Mouse (Mus musculus) liver, embryonic 14.5 days (tissue): ENCODE data around the gene Prkar2b. TPM values are rescaled to one million over a fixed set of nuclear protein-coding genes. Genes with fewer than 3 reads are reported as not detected.

ENCODE experiments used
- ATAC-seq: fragments of 200-750 bp; cut with Nextera tagmentation; 2 replicates; pipeline ENCODE4 v1.8.0; 2017; ENCODE audit warnings: moderate number of reproducible peaks, mild to moderate bottlenecking, moderate library complexity; ENCODE audit not compliant: insufficient read depth
- DNase-seq, 3 experiments: peaks; one replicate each; pipeline ENCODE4 v3.0.0-alpha.2; 2012 to 2013; ENCODE audit warnings: low read depth in 3 of 3, low spot score in 3 of 3
- H3K27ac ChIP-seq: fragments of 300-500 bp; sonication (generic); 2 replicates; pipeline ENCODE4 v1.5.1; 2014; ENCODE audit warnings: moderate library complexity, mild to moderate bottlenecking, control low read depth, inconsistent platforms
- H3K27me3 ChIP-seq: fragments of 300-500 bp; sonication (generic); 2 replicates; pipeline ENCODE4 v1.6.1; 2014; ENCODE audit warnings: mild to moderate bottlenecking, low read length, moderate library complexity; ENCODE audit not compliant: control insufficient read depth, insufficient read depth
- H3K36me3 ChIP-seq: fragments of 300-500 bp; sonication (generic); replicated peaks from 2 replicates; pipeline ENCODE4 v1.6.1; 2014; ENCODE audit warnings: low read depth; ENCODE audit not compliant: control insufficient read depth, insufficient read depth
- H3K4me1 ChIP-seq, 2 experiments: fragments of 200-500 bp in 1 of 2; fragments of 300-500 bp in 1 of 2; sonication (generic) in 1 of 2; replicated peaks; 2 replicates each; pipeline ENCODE4 v1.6.1; 2012 to 2014; ENCODE audit warnings: antibody characterized with exemption in 1 of 2, inconsistent platforms in 1 of 2, low read length in 1 of 2; ENCODE audit not compliant: control insufficient read depth in 2 of 2, insufficient read depth in 2 of 2
- H3K4me2 ChIP-seq: fragments of 300-500 bp; sonication (generic); 2 replicates; pipeline ENCODE4 v1.6.1; 2014; ENCODE audit warnings: low read depth, mild to moderate bottlenecking, control low read depth, moderate library complexity
- H3K4me3 ChIP-seq, 2 experiments: fragments of 200-500 bp in 1 of 2; fragments of 300-500 bp in 1 of 2; sonication (generic) in 1 of 2; 2 replicates each; pipeline ENCODE4 v1.5.1; 2012 to 2014; ENCODE audit warnings: low read depth in 2 of 2, low read length in 2 of 2, mild to moderate bottlenecking in 2 of 2, control low read depth in 1 of 2, inconsistent platforms in 1 of 2, moderate library complexity in 1 of 2; ENCODE audit not compliant: insufficient read depth in 1 of 2
- H3K9ac ChIP-seq: fragments of 300-500 bp; sonication (generic); replicated peaks from 2 replicates; pipeline ENCODE4 v1.6.1; 2014; ENCODE audit warnings: mild to moderate bottlenecking, control low read depth, moderate library complexity
- H3K9me3 ChIP-seq: fragments of 300-500 bp; sonication (generic); 2 replicates; pipeline ENCODE4 v1.6.1; 2016; ENCODE audit warnings: low read length, mixed read lengths; ENCODE audit not compliant: control insufficient read depth
- CTCF ChIP-seq: IDR thresholded peaks from 2 replicates; pipeline ENCODE4 v1.5.1; 2016; ENCODE audit warnings: antibody characterized with exemption, low read depth, control low read depth
- EP300 ChIP-seq: IDR thresholded peaks from 2 replicates; pipeline ENCODE4 v1.6.1; 2016; ENCODE audit warnings: antibody characterized with exemption, low read depth
- WGBS: fragments of 180-500 bp; shearing (Covaris S2); extraction: QIAGEN DNeasy Blood & Tissue Kit; methylation state at CpG from one replicate; pipeline ENCODE4 v1.1.7; 2014; ENCODE audit not compliant: insufficient replicate concordance; 5-methylcytosine and 5-hydroxymethylcytosine counted together
- polyA plus RNA-seq, 2 experiments: library from polyadenylated mRNA; depleted of rRNA in 1 of 2; stranded (reverse) in 1 of 2; unstranded in 1 of 2; fragments of >200 nt; fragmentation: Nextera tagmentation in 1 of 2; extraction: Ambion mirVana in 1 of 2; gene quantifications; 2 replicates each; pipeline versions ENCODE4 v1.2.1 to v1.2.3; 2012 to 2014

Prkar2b gene
- polyA plus RNA-seq, 2 experiments = 41.3 to 89.6 TPM

DNA sequence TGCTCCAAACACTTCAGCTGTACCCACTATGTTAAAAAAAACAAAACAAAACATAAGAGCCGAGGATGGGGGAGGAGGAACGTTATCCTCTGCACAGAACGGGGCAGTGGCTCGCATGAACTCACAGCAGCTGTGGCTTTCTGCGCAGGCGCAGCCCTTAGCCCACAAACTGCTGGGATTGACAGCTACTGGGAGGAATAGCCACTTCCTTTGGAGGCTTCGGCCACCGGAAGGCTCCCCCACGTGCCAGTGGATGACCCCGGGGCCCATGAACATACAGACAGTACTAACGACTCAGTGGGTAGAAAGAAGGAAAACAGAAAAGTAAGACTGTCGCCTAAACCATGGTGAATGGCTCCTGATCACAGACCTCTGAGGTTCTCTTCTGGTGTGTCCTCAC lies 76.4 kb downstream of the Prkar2b start:
- no peak overlapping the region for H3K27ac ChIP-seq
- ATAC-seq (0 out of 2 replicates have a peak, but pooled peaks have one; percentile 11), DNase-seq (no peak)
- no peak overlapping the region for H3K9ac ChIP-seq
- TF ChIP-seq CTCF (no peak), EP300 (no peak)
- no peak overlapping the region for H3K4me2 ChIP-seq
- H3K4me3 ChIP-seq = no peak overlapping the region
- H3K9me3 ChIP-seq = no peaks in the 10 kb centered on the region
- peaks cover 0 to 7% of the 10 kb centered on the region in 2 experiments; a peak in 2 of 4 replicates for H3K4me1 ChIP-seq
- peaks cover 36% of the 10 kb centered on the region for H3K36me3 ChIP-seq
- H3K27me3 ChIP-seq = no peaks in the 10 kb centered on the region
- WGBS = 29% methylated on average over 12 of the region's 12 CpGs

DNA sequence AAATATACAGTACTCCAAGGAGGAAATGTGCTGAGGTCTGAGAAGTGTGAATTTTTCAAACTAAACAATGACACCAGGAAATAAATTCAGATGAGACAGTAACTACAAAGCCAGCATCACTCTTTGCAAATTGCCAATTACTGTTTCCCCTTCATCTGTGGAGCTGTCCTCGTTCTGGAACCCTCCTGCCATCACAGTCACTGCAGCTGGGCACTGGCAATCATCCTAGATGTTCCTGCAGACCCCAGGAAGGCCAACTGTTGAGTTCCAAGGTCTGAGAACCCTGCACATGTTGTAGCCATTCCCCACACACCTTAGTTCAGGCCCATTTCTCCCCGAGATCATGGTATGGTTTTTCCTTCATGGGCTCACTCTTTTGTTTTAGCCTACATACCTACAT lies 76.9 kb downstream of the Prkar2b start:
- Histone ChIP-seq H3K36me3 (peaks cover 38% of the 10 kb centered on the region), H3K27me3 (no peaks in the 10 kb centered on the region), H3K4me3 (no peak overlapping the region), H3K9me3 (no peaks in the 10 kb centered on the region), H3K4me1 (peaks cover 0 to 4% of the 10 kb centered on the region in 2 experiments; a peak in 1 of 4 replicates), H3K4me2 (no peak overlapping the region), H3K27ac (no peak overlapping the region), H3K9ac (no peak overlapping the region)
- ATAC-seq (no peak), DNase-seq (no peak)
- no peak for TF ChIP-seq EP300
- TF ChIP-seq CTCF = no peak
- WGBS = 65% methylated on average over 2 of the region's 2 CpGs

DNA sequence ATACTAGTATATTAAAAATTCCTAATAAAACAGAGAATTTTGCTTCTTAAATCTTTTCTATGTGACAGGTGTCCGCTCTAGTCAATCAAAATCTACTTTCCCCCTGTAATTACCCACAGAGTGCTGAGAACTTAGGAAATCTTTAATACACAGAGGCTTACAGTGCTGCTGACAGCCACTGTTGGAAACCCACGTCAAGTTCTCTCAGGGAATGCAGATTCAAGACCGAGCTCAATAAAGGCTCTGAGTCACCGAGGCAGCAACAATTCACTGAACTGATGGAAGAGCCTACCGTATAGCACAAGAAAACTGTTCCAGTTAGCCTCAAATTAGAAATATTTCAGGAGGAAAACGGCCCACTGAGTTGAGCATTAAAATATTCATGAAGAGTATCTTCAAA lies 77.3 kb downstream of the Prkar2b start:
- Histone ChIP-seq H3K27ac (no peak overlapping the region), H3K4me3 (no peak overlapping the region), H3K9ac (no peak overlapping the region), H3K36me3 (peaks cover 43% of the 10 kb centered on the region), H3K4me1 (peaks cover 0 to 2% of the 10 kb centered on the region in 2 experiments; a peak in 1 of 4 replicates), H3K4me2 (no peak overlapping the region), H3K9me3 (no peaks in the 10 kb centered on the region), H3K27me3 (no peaks in the 10 kb centered on the region)
- WGBS = 86% methylated on average over 6 of the region's 6 CpGs
- ATAC-seq (no peak), DNase-seq (no peak)
- no peak for TF ChIP-seq CTCF
- no peak for TF ChIP-seq EP300

DNA sequence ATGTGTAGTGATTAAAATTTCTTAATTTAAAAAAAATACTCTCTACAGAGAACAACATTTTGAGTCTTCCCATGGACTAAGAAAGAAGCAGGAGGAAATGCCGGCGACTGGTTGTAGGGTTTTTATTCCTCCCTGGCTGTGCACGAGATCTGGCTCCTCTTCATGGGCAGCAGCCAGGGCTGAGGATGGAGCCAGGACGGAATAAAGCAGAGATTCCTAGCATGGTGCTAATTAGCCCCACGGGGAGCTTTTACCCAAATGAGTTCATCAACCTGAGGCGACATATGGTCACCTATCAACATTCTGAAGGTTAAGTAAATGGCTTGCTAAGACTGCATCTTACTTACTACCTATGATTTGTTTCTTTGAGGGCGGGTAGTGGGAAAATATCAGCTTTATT lies 77.9 kb downstream of the Prkar2b start:
- no peak for TF ChIP-seq EP300
- no peak for TF ChIP-seq CTCF
- Histone ChIP-seq H3K36me3 (peaks cover 46% of the 10 kb centered on the region), H3K27ac (no peak overlapping the region), H3K27me3 (no peaks in the 10 kb centered on the region), H3K4me2 (no peak overlapping the region), H3K9me3 (no peaks in the 10 kb centered on the region), H3K9ac (no peak overlapping the region), H3K4me1 (peaks cover 0 to 2% of the 10 kb centered on the region in 2 experiments; a peak in 1 of 4 replicates), H3K4me3 (no peak overlapping the region)
- no peak for ATAC-seq
- DNase-seq = no peak
- 83% methylated on average over 7 of the region's 7 CpGs for WGBS

DNA sequence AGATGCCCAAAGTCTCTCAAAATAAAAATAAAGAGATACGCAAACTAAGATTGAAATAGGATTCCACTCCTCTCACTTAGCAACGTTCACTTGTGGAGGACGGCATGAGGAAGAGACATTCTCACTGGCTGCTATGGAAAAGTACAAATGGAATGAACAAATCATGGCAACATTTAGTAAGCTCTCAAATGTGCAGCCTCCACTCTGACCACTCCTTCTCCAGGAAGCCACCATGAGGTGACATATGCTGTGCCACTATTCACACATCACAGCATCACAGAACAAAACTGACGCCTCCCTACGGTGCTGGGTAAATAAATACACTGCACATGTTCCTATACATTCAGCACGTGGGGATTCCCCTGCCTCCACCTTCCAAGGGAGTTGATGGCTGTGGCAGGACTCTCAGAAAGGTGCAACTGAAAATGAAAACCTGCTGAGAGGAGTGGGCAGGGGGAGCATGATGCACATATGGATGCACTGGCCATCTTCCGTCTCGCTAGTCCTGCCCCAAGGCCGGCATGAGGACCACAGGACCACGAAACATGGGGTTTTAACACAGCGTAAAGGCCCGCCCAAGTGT lies 83.4 kb downstream of the Prkar2b start:
- no peak for ATAC-seq
- Histone ChIP-seq H3K9me3 (no peaks in the 10 kb centered on the region), H3K4me2 (no peak overlapping the region), H3K4me1 (no peaks in the 10 kb centered on the region), H3K27me3 (no peaks in the 10 kb centered on the region), H3K9ac (no peak overlapping the region), H3K4me3 (no peak overlapping the region), H3K36me3 (peaks cover 44% of the 10 kb centered on the region), H3K27ac (no peak overlapping the region)
- no peak for DNase-seq
- WGBS = 85% methylated on average over 12 of the region's 12 CpGs
- TF ChIP-seq CTCF (no peak), EP300 (no peak)
